Mouse (Mus musculus) heart, postnatal 0 days (tissue): Measurements from ENCODE around the gene Ctdspl.

ENCODE experiments used
- CTCF ChIP-seq: IDR thresholded peaks from 2 replicates; pipeline ENCODE4 v1.5.1; 2016; ENCODE audit warnings: antibody characterized with exemption, control low read depth, low read depth
- EP300 ChIP-seq: IDR thresholded peaks from 2 replicates; pipeline ENCODE4 v1.6.1; 2016; ENCODE audit warnings: antibody characterized with exemption, low read depth

GRCm38 (mm10) chr9:119071786-119072185, 145.5 kb downstream of the Ctdspl start:
- TF ChIP-seq CTCF: no peak
- no peak for TF ChIP-seq EP300
